Mouse (Mus musculus) small intestine, adult 2 months (tissue): ENCODE data around the gene Pygb.

Experiments
- CTCF ChIP-seq: fragments of 200-500 bp; IDR thresholded peaks from 2 replicates; pipeline ENCODE4 v1.5.1; 2012; ENCODE audit warnings: low read depth, mild to moderate bottlenecking, control low read depth, inconsistent platforms, low read length, moderate library complexity, mixed read lengths; ENCODE audit not compliant: insufficient replicate concordance, insufficient read length; ENCODE audit errors: extremely low read depth
- POLR2A ChIP-seq: fragments of 200-500 bp; IDR thresholded peaks from 2 replicates; pipeline ENCODE4 v1.6.1; 2012; ENCODE audit warnings: low read depth, mild to moderate bottlenecking, control low read depth, inconsistent platforms, low read length, moderate library complexity

- TF ChIP-seq CTCF (no peak), POLR2A (no peak)
Observed at GRCm38 (mm10) chr2:150803035-150803434, 16.5 kb downstream of the Pygb start.
